Mouse (Mus musculus) kidney, adult 2 months (tissue): ENCODE data around the gene Srgap1.

Source experiments
- CTCF ChIP-seq: fragments of 200-500 bp; conservative IDR thresholded peaks from 2 replicates; pipeline ENCODE4 v1.5.1; 2011; ENCODE audit warnings: low read depth, mild to moderate bottlenecking, control low read depth, low read length, moderate library complexity, mixed read lengths; ENCODE audit not compliant: insufficient read depth, insufficient read length
- POLR2A ChIP-seq: fragments of 200-500 bp; IDR thresholded peaks from one replicate; pipeline ENCODE4 v1.6.1; 2011; ENCODE audit warnings: low read depth, low read length, control low read depth

GRCm38 (mm10) chr10:121915530-121915929 lies 131.6 kb downstream of the Srgap1 start:
- TF ChIP-seq CTCF = no peak
- no peak for TF ChIP-seq POLR2A
